ENCODE assay signal across 29 mouse cellular contexts in genomic region chr11:33060352-33060751, GRCm38 (mm10).
DNase-seq lines count a peak whose midpoint lies in the region; ATAC-seq lines count a peak whose summit lies in the region.
"Had no signal": no experiment of that assay in that cellular context is flagged by ENCODE, and none has a peak within 500 bp of the region (broad histone marks: within the 10 kb centered on the region; RNA-seq: fewer than 3 reads in every experiment).

No protein-coding gene starts in this region.

- no peaks in the 10 kb centered on the region for H3K9me3 ChIP-seq in kidney, embryonic 15.5 days (replicated peaks)
- no peaks in the 10 kb centered on the region for H3K9me3 ChIP-seq in midbrain, embryonic 11.5 days (ENCODE audit: control insufficient read depth, low read length)
- H3K9me3 ChIP-seq in midbrain, embryonic 16.5 days (replicated peaks; ENCODE audit: control insufficient read depth, low read length, poor library complexity, severe bottlenecking), result no peaks in the 10 kb centered on the region
- no peaks in the 10 kb centered on the region for H3K9me3 ChIP-seq in limb, embryonic 15.5 days
- H3K9me3 ChIP-seq: embryonic facial prominence, embryonic 12.5 days; G1E; hindbrain, embryonic 15.5 days; midbrain, embryonic 12.5 days; neural tube, embryonic 12.5 days had no signal

- peak; percentile 66; the same call in 1 of the 2 replicates for ATAC-seq in kidney, embryonic 15.5 days (replicated peaks; ENCODE audit: low FRiP score)
- ATAC-seq in midbrain, embryonic 11.5 days (ENCODE audit: low FRiP score), result peak; percentile 44; the same call in 1 of the 2 replicates
- ATAC-seq in midbrain, embryonic 16.5 days, result no peak
- ATAC-seq in limb, embryonic 15.5 days (ENCODE audit: insufficient number of reproducible peaks, low FRiP score, low TSS enrichment, low read depth), result 0 out of 2 replicates have a peak, but pooled peaks have one; percentile 58
- ATAC-seq: forebrain, embryonic 16.5 days had no signal

- H3K27ac ChIP-seq in kidney, embryonic 15.5 days, result no peak overlapping the region
- H3K27ac ChIP-seq in midbrain, embryonic 11.5 days (ENCODE audit: low read depth, low read length), result no peak overlapping the region
- no peak overlapping the region for H3K27ac ChIP-seq in midbrain, embryonic 16.5 days (ENCODE audit: low read length)
- H3K27ac ChIP-seq in limb, embryonic 15.5 days, result no peak overlapping the region
- H3K27ac ChIP-seq: embryonic facial prominence, embryonic 12.5 days; gastrocnemius, adult 2 months; heart, embryonic 13.5 days; hindbrain, embryonic 15.5 days; liver, embryonic 14.5 days; midbrain, embryonic 12.5 days; neural tube, embryonic 12.5 days had no signal

- H3K4me1 ChIP-seq in kidney, embryonic 15.5 days, result 0 out of 2 replicates have a peak, but pooled peaks cover 4% of the 10 kb centered on the region
- no peaks in the 10 kb centered on the region for H3K4me1 ChIP-seq in midbrain, embryonic 11.5 days (ENCODE audit: control insufficient read depth, insufficient read depth, low read length)
- no peaks in the 10 kb centered on the region for H3K4me1 ChIP-seq in midbrain, embryonic 16.5 days (ENCODE audit: control insufficient read depth, insufficient read depth, low read length)
- H3K4me1 ChIP-seq in limb, embryonic 15.5 days, result 0 out of 2 replicates have a peak, but pooled peaks cover 4% of the 10 kb centered on the region
- H3K4me1 ChIP-seq: embryonic facial prominence, embryonic 12.5 days; heart, embryonic 13.5 days; hindbrain, embryonic 15.5 days; midbrain, embryonic 12.5 days; neural tube, embryonic 12.5 days had no signal

- intact Hi-C loops in heart, postnatal 14 days (cut with DNase I), result no loop called here

- H3K27me3 ChIP-seq in kidney, embryonic 15.5 days, result no peaks in the 10 kb centered on the region; the same call in 1 of the 2 replicates
- H3K27me3 ChIP-seq in midbrain, embryonic 11.5 days (ENCODE audit: control insufficient read depth, insufficient read depth, low read length), result no peaks in the 10 kb centered on the region
- no peaks in the 10 kb centered on the region for H3K27me3 ChIP-seq in midbrain, embryonic 16.5 days (ENCODE audit: control insufficient read depth, insufficient read depth, low read depth, low read length)
- peaks cover 10% of the 10 kb centered on the region; the same call in 1 of the 2 replicates for H3K27me3 ChIP-seq in limb, embryonic 15.5 days
- H3K27me3 ChIP-seq: embryonic facial prominence, embryonic 12.5 days; hindbrain, embryonic 15.5 days; midbrain, embryonic 12.5 days; neural tube, embryonic 12.5 days had no signal

- no peaks in the 10 kb centered on the region for H3K36me3 ChIP-seq in kidney, embryonic 15.5 days
- H3K36me3 ChIP-seq in midbrain, embryonic 11.5 days (ENCODE audit: control insufficient read depth, insufficient read depth, low read length), result no peaks in the 10 kb centered on the region
- H3K36me3 ChIP-seq in midbrain, embryonic 16.5 days (ENCODE audit: control insufficient read depth, insufficient read depth, low read length), result no peaks in the 10 kb centered on the region
- H3K36me3 ChIP-seq in limb, embryonic 15.5 days, result no peaks in the 10 kb centered on the region
- H3K36me3 ChIP-seq: embryonic facial prominence, embryonic 12.5 days; G1E; heart, embryonic 13.5 days; hindbrain, embryonic 15.5 days; midbrain, embryonic 12.5 days; neural tube, embryonic 12.5 days had no signal

- H3K4me2 ChIP-seq in kidney, embryonic 15.5 days, result no peak overlapping the region
- no peak overlapping the region for H3K4me2 ChIP-seq in midbrain, embryonic 11.5 days
- H3K4me2 ChIP-seq in midbrain, embryonic 16.5 days (ENCODE audit: low read length), result no peak overlapping the region
- no peak overlapping the region for H3K4me2 ChIP-seq in limb, embryonic 15.5 days
- H3K4me2 ChIP-seq: embryonic facial prominence, embryonic 12.5 days; heart, embryonic 13.5 days; hindbrain, embryonic 15.5 days; midbrain, embryonic 12.5 days; neural tube, embryonic 12.5 days had no signal

- H3K4me3 ChIP-seq in kidney, embryonic 15.5 days (replicated peaks), result no peak overlapping the region
- H3K4me3 ChIP-seq in midbrain, embryonic 11.5 days (ENCODE audit: low read depth, low read length), result no peak overlapping the region
- H3K4me3 ChIP-seq in midbrain, embryonic 16.5 days (ENCODE audit: low read depth, low read length), result no peak overlapping the region
- H3K4me3 ChIP-seq in limb, embryonic 15.5 days, result no peak overlapping the region
- H3K4me3 ChIP-seq: embryonic facial prominence, embryonic 12.5 days; erythroblast, embryonic 14.5 days; gastrocnemius, adult 2 months; heart, embryonic 13.5 days; hindbrain, embryonic 15.5 days; midbrain, embryonic 12.5 days; myocyte; neural tube, embryonic 12.5 days had no signal

- 69% methylated on average over 3 of the region's 3 CpGs for WGBS in kidney, embryonic 15.5 days
- WGBS in midbrain, embryonic 11.5 days, result 71% methylated on average over 3 of the region's 3 CpGs
- WGBS in midbrain, embryonic 16.5 days, result 72% methylated on average over 3 of the region's 3 CpGs
- 44% methylated on average over 3 of the region's 3 CpGs for WGBS in limb, embryonic 15.5 days

- DNase-seq in heart, adult 11 months, result peak; percentile 72
- DNase-seq in heart, postnatal 14 days, result no peak
- DNase-seq in kidney, postnatal 4 days, result no peak
- DNase-seq in midbrain, embryonic 11.5 days (ENCODE audit: low spot score, missing footprints), result peak; percentile 72
- no peak for DNase-seq in yolk sac, embryonic 10.5 days (ENCODE audit: low spot score)
- DNase-seq: adrenal gland, adult 8-10 months; cerebellum, adult 2 months; cerebellum, postnatal 14 days; gastrocnemius, adult 2 months; kidney, adult 8-10 months; layer of hippocampus, postnatal 36 days; left cerebral cortex, postnatal 4 days; liver; lung, adult 2 months; right cerebral cortex, adult 18-20 months; spleen, adult 18-20 months had no signal

- H3K9ac ChIP-seq in kidney, embryonic 15.5 days, result no peak overlapping the region
- H3K9ac ChIP-seq in midbrain, embryonic 11.5 days (ENCODE audit: low read length), result no peak overlapping the region
- no peak overlapping the region for H3K9ac ChIP-seq in midbrain, embryonic 16.5 days (ENCODE audit: low read depth, low read length)
- H3K9ac ChIP-seq in limb, embryonic 15.5 days, result no peak overlapping the region
- H3K9ac ChIP-seq: embryonic facial prominence, embryonic 12.5 days; heart, embryonic 13.5 days; hindbrain, embryonic 15.5 days; liver, embryonic 14.5 days; midbrain, embryonic 12.5 days; neural tube, embryonic 12.5 days had no signal

Comparison
In these comparisons a context has a peak if more than half of its experiments do, and no peak if none do; other contexts are left out.
1. DNase-seq: peak in heart, adult 11 months (single experiment) and midbrain, embryonic 11.5 days (single experiment); none in heart, postnatal 14 days (0 of 2), kidney, postnatal 4 days (0 of 2) and yolk sac, embryonic 10.5 days (single experiment).